In genomic region chr11:117300809-117301208, GRCm38 (mm10) we compare ENCODE assay signal across 11 mouse cellular contexts.
DNase-seq lines count a peak whose midpoint lies in the region; ATAC-seq and TF ChIP-seq lines count a peak whose summit lies in the region.
"Had no signal": no experiment of that assay in that cellular context is flagged by ENCODE, and none has a peak within 500 bp of the region (broad histone marks: within the 10 kb centered on the region; RNA-seq: fewer than 3 reads in every experiment).

No protein-coding gene starts in this region.

- no peak overlapping the region for H3K4me2 ChIP-seq in liver, postnatal 0 days (ENCODE audit: low read depth, low read length)
- no peak overlapping the region for H3K4me2 ChIP-seq in liver, embryonic 11.5 days
- no peak overlapping the region for H3K4me2 ChIP-seq in limb, embryonic 13.5 days (replicated peaks)
- H3K4me2 ChIP-seq in midbrain, embryonic 15.5 days, result no peak overlapping the region

- peaks cover 3% of the 10 kb centered on the region; the same call in 1 of the 2 replicates for H3K4me1 ChIP-seq in liver, postnatal 0 days (ENCODE audit: insufficient read depth)
- H3K4me1 ChIP-seq in liver, embryonic 11.5 days (replicated peaks; ENCODE audit: control insufficient read depth, insufficient read depth, low read length), result no peaks in the 10 kb centered on the region
- H3K4me1 ChIP-seq in ES-E14 (ENCODE audit: control insufficient read depth in 2 of 2, insufficient read depth in 2 of 2, low read length in 2 of 2, poor library complexity in 1 of 2), result peaks cover 0 to 8% of the 10 kb centered on the region in 2 experiments; a peak in 1 of 4 replicates
- peaks cover 44% of the 10 kb centered on the region for H3K4me1 ChIP-seq in limb, embryonic 13.5 days
- H3K4me1 ChIP-seq in midbrain, embryonic 15.5 days, result no peaks in the 10 kb centered on the region; the same call in 1 of the 2 replicates

- H3K27ac ChIP-seq in liver, postnatal 0 days (ENCODE audit: low read depth), result no peak overlapping the region
- no peak overlapping the region for H3K27ac ChIP-seq in liver, embryonic 11.5 days (ENCODE audit: low read depth, low read length)
- no peak overlapping the region for H3K27ac ChIP-seq in ES-E14 (ENCODE audit: insufficient read depth, low read depth, low read length, poor library complexity, severe bottlenecking)
- peak overlapping the region; percentile 63; the same call in 1 of the 2 replicates for H3K27ac ChIP-seq in limb, embryonic 13.5 days
- H3K27ac ChIP-seq in midbrain, embryonic 15.5 days, result no peak overlapping the region

- WGBS in liver, postnatal 0 days (ENCODE audit: insufficient replicate concordance), result 83% methylated on average over 4 of the region's 4 CpGs
- 77% methylated on average over 4 of the region's 4 CpGs for WGBS in liver, embryonic 11.5 days
- WGBS in limb, embryonic 13.5 days, result 86% methylated on average over 4 of the region's 4 CpGs
- 92% methylated on average over 4 of the region's 4 CpGs for WGBS in midbrain, embryonic 15.5 days

- H3K9ac ChIP-seq in liver, postnatal 0 days (replicated peaks), result no peak overlapping the region
- no peak overlapping the region for H3K9ac ChIP-seq in liver, embryonic 11.5 days (ENCODE audit: low read depth, low read length)
- no peak overlapping the region for H3K9ac ChIP-seq in ES-E14 (ENCODE audit: insufficient read depth, low read depth, low read length, poor library complexity, severe bottlenecking)
- no peak overlapping the region for H3K9ac ChIP-seq in limb, embryonic 13.5 days
- H3K9ac ChIP-seq in midbrain, embryonic 15.5 days, result no peak overlapping the region

- peak; percentile 61 for DNase-seq in CD4-positive, CD25-positive, alpha-beta regulatory T cell, adult 2 months (ENCODE audit: low read depth, low spot score)
- no peak for DNase-seq in liver, postnatal 0 days
- DNase-seq in liver, embryonic 11.5 days (ENCODE audit: low spot score), result no peak
- no peak for DNase-seq in ES-E14 (ENCODE audit: low read depth, low spot score)
- DNase-seq: adrenal gland, postnatal 14 days; heart, postnatal 14 days; lung, postnatal 10 days had no signal

- ATAC-seq in CD4-positive, CD25-positive, alpha-beta regulatory T cell, adult 4 months, result no peak
- ATAC-seq in liver, postnatal 0 days, result no peak
- ATAC-seq in liver, embryonic 11.5 days (replicated peaks; ENCODE audit: low FRiP score), result no peak
- no peak for ATAC-seq in limb, embryonic 13.5 days (ENCODE audit: low FRiP score, low read depth)
- no peak for ATAC-seq in midbrain, embryonic 15.5 days (replicated peaks)
- no peak for ATAC-seq in frontal cortex, adult (ENCODE audit: low TSS enrichment)

- TF ChIP-seq EP300 in liver, postnatal 0 days (IDR thresholded peaks at IDR 0.05; ENCODE audit: low read depth), result no peak

- no peak overlapping the region for H3K4me3 ChIP-seq in liver, postnatal 0 days (ENCODE audit: low read depth, low read length)
- H3K4me3 ChIP-seq in liver, embryonic 11.5 days (ENCODE audit: low read depth, low read length), result no peak overlapping the region
- no peak overlapping the region for H3K4me3 ChIP-seq in ES-E14 (ENCODE audit: insufficient read depth in 1 of 2, low read depth in 1 of 2, low read length in 2 of 2, poor library complexity in 1 of 2, severe bottlenecking in 1 of 2)
- no peak overlapping the region for H3K4me3 ChIP-seq in limb, embryonic 13.5 days
- H3K4me3 ChIP-seq in midbrain, embryonic 15.5 days, result no peak overlapping the region

- no peaks in the 10 kb centered on the region for H3K27me3 ChIP-seq in liver, postnatal 0 days (ENCODE audit: insufficient read depth, low read length)
- no peaks in the 10 kb centered on the region for H3K27me3 ChIP-seq in liver, embryonic 11.5 days (replicated peaks; ENCODE audit: control insufficient read depth, insufficient read depth, low read length)
- no peaks in the 10 kb centered on the region for H3K27me3 ChIP-seq in limb, embryonic 13.5 days
- no peaks in the 10 kb centered on the region for H3K27me3 ChIP-seq in midbrain, embryonic 15.5 days (replicated peaks)

- H3K36me3 ChIP-seq in liver, postnatal 0 days (replicated peaks; ENCODE audit: insufficient read depth, low read length), result 0 out of 2 replicates have a peak, but pooled peaks cover 2% of the 10 kb centered on the region
- H3K36me3 ChIP-seq in liver, embryonic 11.5 days (ENCODE audit: control insufficient read depth, insufficient read depth, low read length), result peaks cover 4% of the 10 kb centered on the region; the same call in 1 of the 2 replicates
- H3K36me3 ChIP-seq in ES-E14 (ENCODE audit: control insufficient read depth, insufficient read depth, low read length, poor library complexity, severe bottlenecking), result no peaks in the 10 kb centered on the region
- H3K36me3 ChIP-seq in limb, embryonic 13.5 days, result peaks cover 49% of the 10 kb centered on the region
- no peaks in the 10 kb centered on the region for H3K36me3 ChIP-seq in midbrain, embryonic 15.5 days (replicated peaks)

- TF ChIP-seq CTCF in liver, postnatal 0 days (IDR thresholded peaks at IDR 0.05; ENCODE audit: low read depth), result peak; percentile 73

- H3K9me3 ChIP-seq in liver, postnatal 0 days (ENCODE audit: low read length), result no peaks in the 10 kb centered on the region
- H3K9me3 ChIP-seq in liver, embryonic 11.5 days (ENCODE audit: control insufficient read depth, low read length), result no peaks in the 10 kb centered on the region
- no peaks in the 10 kb centered on the region for H3K9me3 ChIP-seq in ES-E14 (ENCODE audit: control insufficient read depth, insufficient read depth, low read depth, low read length)
- no peaks in the 10 kb centered on the region for H3K9me3 ChIP-seq in limb, embryonic 13.5 days
- no peaks in the 10 kb centered on the region for H3K9me3 ChIP-seq in midbrain, embryonic 15.5 days

- in situ Hi-C loops in ES-E14 (cut with MboI; ENCODE audit: low sequenced_read_pairs in 2 of 2, unreplicated experiment in 2 of 2), result loop anchor here in 1 of 2 experiments (10.0 kb wide), 1 partner anchor 54 kb away; no protein-coding TSS in a partner anchor

TF ChIP-seq in ES-E14, 5 proteins besides CTCF, POLR2A, EP300 and RAD21:
- TF ChIP-seq HCFC1 (IDR thresholded peaks at IDR 0.05; ENCODE audit: borderline replicate concordance, insufficient read depth, low read length) (no peak), ZC3H11A (IDR thresholded peaks at IDR 0.05; ENCODE audit: borderline replicate concordance, low read depth, low read length) (0 out of 2 replicates have a peak, but pooled peaks have one; percentile 17)
